18 mouse cellular contexts compared by ENCODE assay signal in genomic region chr7:113828576-113828975, GRCm38 (mm10).
DNase-seq lines count a peak whose midpoint lies in the region; ATAC-seq and TF ChIP-seq lines count a peak whose summit lies in the region.
"Had no signal": no experiment of that assay in that cellular context is flagged by ENCODE, and none has a peak within 500 bp of the region (broad histone marks: within the 10 kb centered on the region; RNA-seq: fewer than 3 reads in every experiment).

No protein-coding gene starts in this region.

- no peak overlapping the region for H3K4me2 ChIP-seq in forebrain, embryonic 14.5 days (ENCODE audit: low read length)
- H3K4me2 ChIP-seq in midbrain, embryonic 11.5 days = no peak overlapping the region
- H3K4me2 ChIP-seq in midbrain, embryonic 13.5 days (replicated peaks) = no peak overlapping the region
- H3K4me2 ChIP-seq in intestine, postnatal 0 days (replicated peaks; ENCODE audit: low read depth) = no peak overlapping the region
- H3K4me2 ChIP-seq: embryonic facial prominence, embryonic 12.5 days; heart, embryonic 15.5 days; hindbrain, embryonic 13.5 days had no signal

- H3K9ac ChIP-seq in forebrain, embryonic 14.5 days (ENCODE audit: low read length) = no peak overlapping the region
- no peak overlapping the region for H3K9ac ChIP-seq in midbrain, embryonic 11.5 days (ENCODE audit: low read length)
- no peak overlapping the region for H3K9ac ChIP-seq in midbrain, embryonic 13.5 days (replicated peaks)
- H3K9ac ChIP-seq in intestine, postnatal 0 days (ENCODE audit: low read depth, low read length) = no peak overlapping the region
- H3K9ac ChIP-seq: embryonic facial prominence, embryonic 12.5 days; heart, embryonic 15.5 days; hindbrain, embryonic 13.5 days had no signal

- peaks cover 20% of the 10 kb centered on the region for H3K4me1 ChIP-seq in forebrain, embryonic 14.5 days (ENCODE audit: control insufficient read depth, insufficient read depth, low read length)
- peaks cover 46% of the 10 kb centered on the region for H3K4me1 ChIP-seq in forebrain, embryonic 10.5 days
- H3K4me1 ChIP-seq in midbrain, embryonic 11.5 days (ENCODE audit: control insufficient read depth, insufficient read depth, low read length) = peaks cover 13% of the 10 kb centered on the region; the same call in 1 of the 2 replicates
- H3K4me1 ChIP-seq in midbrain, embryonic 13.5 days (replicated peaks) = peaks cover 24% of the 10 kb centered on the region
- H3K4me1 ChIP-seq in intestine, postnatal 0 days (replicated peaks; ENCODE audit: control insufficient read depth, insufficient read depth, low read length) = peaks cover 12% of the 10 kb centered on the region; the same call in 1 of the 2 replicates
- H3K4me1 ChIP-seq in kidney, adult 2 months (ENCODE audit: control insufficient read depth, insufficient read depth, low read length) = peaks cover 10% of the 10 kb centered on the region

- TF ChIP-seq CTCF in intestine, postnatal 0 days (IDR thresholded peaks at IDR 0.05; ENCODE audit: low read depth) = no peak
- TF ChIP-seq CTCF in kidney, adult 2 months (conservative IDR thresholded peaks at IDR 0.05; ENCODE audit: insufficient read depth, insufficient read length, low read depth, low read length) = no peak

- intact Hi-C loops in left cerebral cortex, postnatal 10 days (cut with DNase I) = no loop called here

- no peak overlapping the region for H3K4me3 ChIP-seq in forebrain, embryonic 14.5 days (ENCODE audit: low read depth, low read length)
- no peak overlapping the region for H3K4me3 ChIP-seq in forebrain, embryonic 10.5 days
- no peak overlapping the region for H3K4me3 ChIP-seq in midbrain, embryonic 11.5 days (ENCODE audit: low read depth, low read length)
- H3K4me3 ChIP-seq in midbrain, embryonic 13.5 days (replicated peaks) = no peak overlapping the region
- no peak overlapping the region for H3K4me3 ChIP-seq in intestine, postnatal 0 days (ENCODE audit: low read depth, low read length)
- no peak overlapping the region for H3K4me3 ChIP-seq in kidney, adult 2 months (ENCODE audit: insufficient read depth, low read depth, low read length)
- H3K4me3 ChIP-seq: embryonic facial prominence, embryonic 12.5 days; heart, embryonic 15.5 days; hindbrain, embryonic 13.5 days had no signal

- TF ChIP-seq POLR2A in kidney, adult 2 months (IDR thresholded peaks at IDR 0.05; ENCODE audit: low read depth, low read length) = no peak

- H3K36me3 ChIP-seq in forebrain, embryonic 14.5 days (ENCODE audit: control insufficient read depth, insufficient read depth, low read length) = no peaks in the 10 kb centered on the region
- H3K36me3 ChIP-seq in forebrain, embryonic 10.5 days (replicated peaks) = no peaks in the 10 kb centered on the region
- H3K36me3 ChIP-seq in midbrain, embryonic 11.5 days (ENCODE audit: control insufficient read depth, insufficient read depth, low read length) = no peaks in the 10 kb centered on the region
- no peaks in the 10 kb centered on the region for H3K36me3 ChIP-seq in midbrain, embryonic 13.5 days
- no peaks in the 10 kb centered on the region for H3K36me3 ChIP-seq in intestine, postnatal 0 days (ENCODE audit: control insufficient read depth, insufficient read depth)
- H3K36me3 ChIP-seq in kidney, adult 2 months (ENCODE audit: control insufficient read depth, insufficient read depth, low read length) = no peaks in the 10 kb centered on the region
- H3K36me3 ChIP-seq: embryonic facial prominence, embryonic 12.5 days; heart, embryonic 15.5 days; hindbrain, embryonic 13.5 days had no signal

- ATAC-seq in forebrain, embryonic 14.5 days = no peak
- peak; percentile 22; the same call in 1 of the 2 replicates for ATAC-seq in midbrain, embryonic 11.5 days (ENCODE audit: low FRiP score)
- no peak for ATAC-seq in midbrain, embryonic 13.5 days
- ATAC-seq in intestine, postnatal 0 days = no peak
- ATAC-seq: activated CD4-positive, CD25-positive, alpha-beta regulatory T cell, adult 4 months had no signal

- H3K9me3 ChIP-seq in forebrain, embryonic 14.5 days (replicated peaks; ENCODE audit: control insufficient read depth, low read length) = 0 out of 2 replicates have a peak, but pooled peaks cover 2% of the 10 kb centered on the region
- H3K9me3 ChIP-seq in forebrain, embryonic 10.5 days = no peaks in the 10 kb centered on the region
- H3K9me3 ChIP-seq in midbrain, embryonic 11.5 days (ENCODE audit: control insufficient read depth, low read length) = no peaks in the 10 kb centered on the region
- H3K9me3 ChIP-seq in midbrain, embryonic 13.5 days = no peaks in the 10 kb centered on the region
- no peaks in the 10 kb centered on the region for H3K9me3 ChIP-seq in intestine, postnatal 0 days (ENCODE audit: control insufficient read depth)
- H3K9me3 ChIP-seq: embryonic facial prominence, embryonic 12.5 days; heart, embryonic 15.5 days; hindbrain, embryonic 13.5 days had no signal

- H3K27ac ChIP-seq in forebrain, embryonic 14.5 days (ENCODE audit: low read depth, low read length) = 0 out of 2 replicates have a peak overlapping the region, but pooled peaks have one; percentile 10
- H3K27ac ChIP-seq in forebrain, embryonic 10.5 days = no peak overlapping the region
- H3K27ac ChIP-seq in midbrain, embryonic 11.5 days (ENCODE audit: low read depth, low read length) = no peak overlapping the region
- no peak overlapping the region for H3K27ac ChIP-seq in midbrain, embryonic 13.5 days
- H3K27ac ChIP-seq in intestine, postnatal 0 days (ENCODE audit: low read depth, low read length) = peak overlapping the region; percentile 37; the same call in 1 of the 2 replicates
- H3K27ac ChIP-seq in kidney, adult 2 months (ENCODE audit: insufficient read depth, low read depth, low read length) = no peak overlapping the region
- H3K27ac ChIP-seq: embryonic facial prominence, embryonic 12.5 days; heart, embryonic 15.5 days; hindbrain, embryonic 13.5 days; hindbrain, postnatal 0 days had no signal

- no peak for DNase-seq in forebrain, embryonic 14.5 days (ENCODE audit: low spot score)
- no peak for DNase-seq in forebrain, embryonic 10.5 days (ENCODE audit: extremely low spot score, low spot score)
- no peak for DNase-seq in midbrain, embryonic 11.5 days (ENCODE audit: low spot score, missing footprints)
- DNase-seq in kidney, adult 2 months = no peak
- DNase-seq in left cerebral cortex, postnatal 10 days (ENCODE audit: extremely low spot score in 1 of 2, low spot score in 2 of 2) = no peak
- DNase-seq: adrenal gland, postnatal 14 days; cerebellum, adult 11-12 months; cerebellum, adult 9-10 months; cerebellum, postnatal 25 days; gastrocnemius, postnatal 14 days; heart, postnatal 14 days had no signal

- no peaks in the 10 kb centered on the region for H3K27me3 ChIP-seq in forebrain, embryonic 14.5 days (replicated peaks; ENCODE audit: control insufficient read depth, insufficient read depth, low read length)
- H3K27me3 ChIP-seq in forebrain, embryonic 10.5 days (ENCODE audit: poor library complexity, severe bottlenecking) = peaks cover 61% of the 10 kb centered on the region
- H3K27me3 ChIP-seq in midbrain, embryonic 11.5 days (ENCODE audit: control insufficient read depth, insufficient read depth, low read length) = peaks cover 2% of the 10 kb centered on the region; the same call in 1 of the 2 replicates
- H3K27me3 ChIP-seq in midbrain, embryonic 13.5 days = peaks cover 12% of the 10 kb centered on the region
- no peaks in the 10 kb centered on the region for H3K27me3 ChIP-seq in intestine, postnatal 0 days (replicated peaks; ENCODE audit: control insufficient read depth, insufficient read depth, low read length)
- H3K27me3 ChIP-seq in kidney, adult 2 months (replicated peaks; ENCODE audit: control insufficient read depth, insufficient read depth, low read length) = no peaks in the 10 kb centered on the region
- H3K27me3 ChIP-seq: embryonic facial prominence, embryonic 12.5 days; heart, embryonic 15.5 days had no signal

- 34% methylated on average over 2 of the region's 2 CpGs for WGBS in forebrain, embryonic 14.5 days
- WGBS in forebrain, embryonic 10.5 days = 57% methylated on average over 2 of the region's 2 CpGs
- 36% methylated on average over 2 of the region's 2 CpGs for WGBS in midbrain, embryonic 11.5 days
- 26% methylated on average over 2 of the region's 2 CpGs for WGBS in midbrain, embryonic 13.5 days
- 62% methylated on average over 2 of the region's 2 CpGs for WGBS in intestine, postnatal 0 days
- 85% methylated on average over 2 of the region's 2 CpGs for WGBS in kidney, adult 2 months

Comparison
In these comparisons a context has a peak if more than half of its experiments do, and no peak if none do; other contexts are left out.
1. H3K27ac ChIP-seq: peak in forebrain, embryonic 14.5 days (single experiment) and intestine, postnatal 0 days (single experiment); none in forebrain, embryonic 10.5 days (single experiment), midbrain, embryonic 11.5 days (single experiment), midbrain, embryonic 13.5 days (single experiment) and kidney, adult 2 months (single experiment).